In genomic region chr13:111233356-111233755, GRCm38 (mm10) we compare ENCODE assay signal across 18 mouse cellular contexts. TPM values are rescaled to one million over a fixed set of nuclear protein-coding genes. Genes with fewer than 3 reads are reported as not detected.
A peak's percentile ranks its signal among the peaks of the same experiment; 100 is the strongest.
DNase-seq lines count a peak whose midpoint lies in the region; ATAC-seq and TF ChIP-seq lines count a peak whose summit lies in the region.
"Had no signal": no experiment of that assay in that cellular context is flagged by ENCODE, and none has a peak within 500 bp of the region (broad histone marks: within the 10 kb centered on the region; RNA-seq: fewer than 3 reads in every experiment).

No protein-coding gene starts in this region.

- peak; percentile 8 for DNase-seq in midbrain, embryonic 11.5 days (ENCODE audit: low spot score, missing footprints)
- DNase-seq in midbrain, postnatal 0 days (ENCODE audit: low spot score), result no peak
- DNase-seq in R1 (ENCODE audit: low read depth, low spot score), result peak; percentile 61
- DNase-seq in gonadal fat pad, adult 2 months (ENCODE audit: low read depth), result peak; percentile 26
- no peak for DNase-seq in cerebellum, adult 9-10 months
- DNase-seq: kidney, postnatal 25 days; right cerebral cortex, adult 18-20 months had no signal

- no peak overlapping the region for H3K4me2 ChIP-seq in midbrain, embryonic 11.5 days
- no peak overlapping the region for H3K4me2 ChIP-seq in midbrain, postnatal 0 days (ENCODE audit: low read depth, low read length, poor library complexity, severe bottlenecking)
- H3K4me2 ChIP-seq in stomach, embryonic 16.5 days (ENCODE audit: low read depth, low read length), result no peak overlapping the region
- H3K4me2 ChIP-seq: forebrain, embryonic 12.5 days; hindbrain, embryonic 15.5 days; liver, embryonic 15.5 days had no signal

- no peaks in the 10 kb centered on the region for H3K4me1 ChIP-seq in midbrain, embryonic 11.5 days (ENCODE audit: control insufficient read depth, insufficient read depth, low read length)
- H3K4me1 ChIP-seq in midbrain, postnatal 0 days (ENCODE audit: insufficient read depth, low read length), result no peaks in the 10 kb centered on the region
- H3K4me1 ChIP-seq in stomach, embryonic 16.5 days (ENCODE audit: control insufficient read depth, insufficient read depth, low read length), result peaks cover 12% of the 10 kb centered on the region; the same call in 1 of the 2 replicates
- H3K4me1 ChIP-seq: hindbrain, embryonic 15.5 days; liver, embryonic 15.5 days had no signal

- no peak overlapping the region for H3K4me3 ChIP-seq in midbrain, embryonic 11.5 days (ENCODE audit: low read depth, low read length)
- no peak overlapping the region for H3K4me3 ChIP-seq in midbrain, postnatal 0 days (ENCODE audit: low read depth, low read length)
- H3K4me3 ChIP-seq in stomach, embryonic 16.5 days (replicated peaks; ENCODE audit: low read length), result no peak overlapping the region
- H3K4me3 ChIP-seq: forebrain, embryonic 12.5 days; hindbrain, embryonic 15.5 days; liver, embryonic 15.5 days had no signal

- no peak for ATAC-seq in midbrain, embryonic 11.5 days (ENCODE audit: low FRiP score)
- ATAC-seq in midbrain, postnatal 0 days (ENCODE audit: low FRiP score), result no peak
- ATAC-seq in stomach, embryonic 16.5 days (ENCODE audit: insufficient read depth, low FRiP score), result peak; percentile 61
- ATAC-seq in frontal cortex, adult (ENCODE audit: low TSS enrichment), result no peak

- TF ChIP-seq CTCF in midbrain, postnatal 0 days (IDR thresholded peaks at IDR 0.05), result no peak

- H3K9me3 ChIP-seq in midbrain, embryonic 11.5 days (ENCODE audit: control insufficient read depth, low read length), result no peaks in the 10 kb centered on the region
- H3K9me3 ChIP-seq in midbrain, postnatal 0 days (ENCODE audit: low read length), result no peaks in the 10 kb centered on the region
- H3K9me3 ChIP-seq in stomach, embryonic 16.5 days (replicated peaks; ENCODE audit: control insufficient read depth, low read length), result 0 out of 2 replicates have a peak, but pooled peaks cover 3% of the 10 kb centered on the region
- H3K9me3 ChIP-seq: forebrain, embryonic 12.5 days; hindbrain, embryonic 15.5 days; liver, embryonic 15.5 days had no signal

- H3K27ac ChIP-seq in midbrain, embryonic 11.5 days (ENCODE audit: low read depth, low read length), result no peak overlapping the region
- no peak overlapping the region for H3K27ac ChIP-seq in midbrain, postnatal 0 days (ENCODE audit: low read depth, low read length)
- no peak overlapping the region for H3K27ac ChIP-seq in stomach, embryonic 16.5 days (ENCODE audit: low read length)
- H3K27ac ChIP-seq: forebrain, embryonic 12.5 days; hindbrain, embryonic 15.5 days; liver, embryonic 15.5 days had no signal

- H3K27me3 ChIP-seq in midbrain, embryonic 11.5 days (ENCODE audit: control insufficient read depth, insufficient read depth, low read length), result no peaks in the 10 kb centered on the region
- no peaks in the 10 kb centered on the region for H3K27me3 ChIP-seq in midbrain, postnatal 0 days (ENCODE audit: insufficient read depth, low read length)
- no peaks in the 10 kb centered on the region for H3K27me3 ChIP-seq in stomach, embryonic 16.5 days (ENCODE audit: control insufficient read depth, insufficient read depth, low read length)
- H3K27me3 ChIP-seq: forebrain, embryonic 12.5 days; hindbrain, embryonic 15.5 days; liver, embryonic 15.5 days had no signal

- H3K9ac ChIP-seq in midbrain, embryonic 11.5 days (ENCODE audit: low read length), result no peak overlapping the region
- no peak overlapping the region for H3K9ac ChIP-seq in midbrain, postnatal 0 days (replicated peaks; ENCODE audit: low read length, poor library complexity, severe bottlenecking)
- H3K9ac ChIP-seq in stomach, embryonic 16.5 days (ENCODE audit: low read length), result no peak overlapping the region
- H3K9ac ChIP-seq: forebrain, embryonic 12.5 days; hindbrain, embryonic 15.5 days; liver, embryonic 15.5 days had no signal

- WGBS in midbrain, embryonic 11.5 days, result 83% methylated on average over 5 of the region's 5 CpGs
- 83% methylated on average over 5 of the region's 5 CpGs for WGBS in midbrain, postnatal 0 days
- WGBS in stomach, embryonic 16.5 days, result 58% methylated on average over 5 of the region's 5 CpGs

- H3K36me3 ChIP-seq in midbrain, embryonic 11.5 days (ENCODE audit: control insufficient read depth, insufficient read depth, low read length), result no peaks in the 10 kb centered on the region
- no peaks in the 10 kb centered on the region for H3K36me3 ChIP-seq in midbrain, postnatal 0 days (ENCODE audit: insufficient read depth, low read length)
- no peaks in the 10 kb centered on the region for H3K36me3 ChIP-seq in stomach, embryonic 16.5 days (ENCODE audit: control insufficient read depth, insufficient read depth, low read length)
- H3K36me3 ChIP-seq: forebrain, embryonic 12.5 days; hindbrain, embryonic 15.5 days; liver, embryonic 15.5 days had no signal

RNA-seq across cellular contexts. Expression of gene Actbl2, which starts 21.5 kb away (rescaled TPM):
- polyA plus RNA-seq in midbrain, embryonic 11.5 days (2014; fragmentation: Nextera tagmentation; extraction: Ambion mirVana), result not detected in 2 replicates
- not detected in 2 replicates for total RNA-seq in midbrain, postnatal 0 days (2014; rRNA removed)
- polyA plus RNA-seq in midbrain, postnatal 0 days (2015; fragmentation: Nextera tagmentation; extraction: Ambion mirVana), result not detected in 2 replicates
- 0.03 TPM in 1 of 2 replicates, not detected in the other for polyA plus RNA-seq in gonadal fat pad, adult 2 months (2012; rRNA removed)
- not detected in 2 replicates for polyA plus RNA-seq in stomach, embryonic 16.5 days (2015; fragmentation: Nextera tagmentation; extraction: Ambion mirVana)
- total RNA-seq: common myeloid progenitor, adult 5-6 weeks; gastrocnemius, adult 8-10 months; left cerebral cortex, adult 18-20 months; MEL had no signal
- polyA plus RNA-seq: forebrain, embryonic 12.5 days; heart, embryonic 14.5 days; hindbrain, embryonic 15.5 days; liver, embryonic 15.5 days; neural tube, embryonic 11.5 days had no signal

Comparison
In these comparisons a context has a peak if more than half of its experiments do, and no peak if none do; other contexts are left out.
1. DNase-seq: peak in midbrain, embryonic 11.5 days (single experiment), R1 (single experiment) and gonadal fat pad, adult 2 months (single experiment); none in midbrain, postnatal 0 days (single experiment) and cerebellum, adult 9-10 months (single experiment).